Mouse (Mus musculus): Measurements from ENCODE around the gene Bcan.

DNA sequence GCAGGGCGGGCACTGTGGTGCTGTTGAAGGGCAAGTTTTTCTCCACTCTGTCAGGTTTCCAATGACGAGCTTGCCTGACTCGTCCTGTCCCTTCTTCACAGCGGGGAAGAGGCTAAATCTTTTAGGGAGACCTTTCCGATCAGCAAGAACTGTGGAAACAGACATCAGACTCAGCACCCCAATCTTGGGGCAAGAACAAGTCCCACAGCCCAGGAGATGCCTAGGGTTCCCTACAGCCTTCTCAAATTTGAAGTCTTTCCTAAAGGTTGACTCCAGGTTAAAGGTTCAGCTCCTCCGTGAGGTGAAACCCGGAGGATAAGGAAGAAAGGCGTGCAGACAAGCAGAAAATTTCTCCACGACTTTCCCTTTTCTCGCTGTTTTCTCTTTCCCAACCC lies 39.8 kb downstream of the Bcan start:
- TF ChIP-seq POLR2A (IDR thresholded peaks at IDR 0.05; ENCODE audit: insufficient read length, low read depth) (no peak), MAX (IDR thresholded peaks at IDR 0.05; ENCODE audit: low read depth) (no peak), TCF3 (IDR thresholded peaks at IDR 0.05; ENCODE audit: insufficient read length, low read depth) (no peak), CEBPB (IDR thresholded peaks at IDR 0.05; ENCODE audit: insufficient read depth, poor library complexity, severe bottlenecking) (no peak), POLR2AphosphoS2 (IDR thresholded peaks at IDR 0.05; ENCODE audit: insufficient read length, low read depth) (no peak), MYOG (IDR thresholded peaks at IDR 0.05; ENCODE audit: control insufficient read depth in 1 of 3, insufficient read depth in 1 of 3, insufficient read length in 2 of 3, low read depth in 2 of 3) (no peak), TCF12 (IDR thresholded peaks at IDR 0.05; ENCODE audit: insufficient read depth, poor library complexity, severe bottlenecking) (no peak), MYOD1 (IDR thresholded peaks at IDR 0.05; ENCODE audit: control insufficient read depth in 1 of 3, insufficient read length in 2 of 3, low read depth in 2 of 3) (no peak)
